Mouse (Mus musculus) left cerebral cortex, adult 2 months (tissue): Measurements from ENCODE around the gene Rpl26. TPM values are rescaled to one million over a fixed set of nuclear protein-coding genes. Genes with fewer than 3 reads are reported as not detected.
A peak's percentile ranks its signal among the peaks of the same experiment; 100 is the strongest.

ENCODE experiments used
- DNase-seq, 2 experiments: peaks; one replicate each; pipeline ENCODE4 v3.0.0; 2021 to 2022; ENCODE audit warnings: low spot score in 2 of 2, mixed read lengths in 1 of 2; ENCODE audit errors: extremely low spot score in 1 of 2
- H3K27ac ChIP-seq: fragments of 200-600 bp; 2 replicates; pipeline ENCODE4 v1.8.1; 2022
- H3K4me3 ChIP-seq: fragments of 200-600 bp; 2 replicates; pipeline ENCODE4 v1.8.1; 2022
- CTCF ChIP-seq: fragments of 200-600 bp; IDR thresholded peaks from 2 replicates; pipeline ENCODE4 v1.8.1; 2022; ENCODE audit warnings: antibody characterized with exemption, mild to moderate bottlenecking, moderate library complexity
- intact Hi-C: fragments of 180-260 bp; cut with DNase I; formaldehyde crosslinking; loops from one replicate; pipeline ENCODE4 v1.15.1; 2025
- total RNA-seq, 2 experiments: library from RNA; stranded (reverse); gene quantifications; 2 replicates each; pipeline ENCODE4 v1.2.3; 2021

Gene Rpl26
- total RNA-seq, 2 experiments from 2014 or later, result 727 to 749 TPM

DNA sequence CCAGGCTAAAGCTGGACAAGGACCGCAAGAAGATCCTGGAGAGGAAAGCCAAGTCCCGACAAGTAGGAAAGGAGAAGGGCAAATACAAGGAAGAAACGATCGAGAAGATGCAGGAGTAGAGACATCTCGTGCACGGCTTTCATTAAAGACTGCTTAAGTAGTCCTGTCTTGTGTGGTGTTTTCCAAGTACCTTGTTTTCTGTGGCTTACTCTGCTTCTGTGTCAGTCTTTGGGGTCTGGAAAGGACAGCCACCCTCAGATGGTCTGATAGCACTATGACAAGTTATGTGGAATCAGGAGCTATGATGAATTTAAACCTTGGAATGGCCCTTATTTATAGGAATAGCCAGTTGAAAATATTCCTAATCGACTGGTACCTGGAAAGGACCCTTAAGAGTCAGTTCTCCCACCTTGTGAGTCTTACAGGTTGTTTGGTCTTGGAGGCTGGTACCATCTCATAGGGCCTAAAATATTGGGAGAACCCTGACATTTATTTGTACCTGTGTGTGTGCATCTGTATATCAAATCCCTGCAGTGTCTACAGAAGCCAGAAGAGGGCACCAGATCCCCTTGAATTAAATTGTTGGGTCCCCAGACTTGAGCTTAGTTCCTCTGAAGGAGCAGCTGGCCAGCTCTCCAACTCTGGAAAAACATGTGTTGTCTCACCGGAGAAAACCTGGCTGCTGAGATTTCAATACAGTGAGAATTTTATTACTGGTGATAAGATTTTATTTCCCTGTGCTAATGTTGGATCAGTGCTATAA lies 3.2 kb downstream of the Rpl26 start:
- intact Hi-C loops, result loop anchor here (1.0 to 5.0 kb wide), 4 partner anchors 34 to 132 kb away; partner anchors contain the start of gene Slc25a35
- no peak overlapping the region for H3K27ac ChIP-seq
- peak; percentile 71 to 75 for DNase-seq
- no peak overlapping the region for H3K4me3 ChIP-seq
- TF ChIP-seq CTCF, result peak; percentile 88

DNA sequence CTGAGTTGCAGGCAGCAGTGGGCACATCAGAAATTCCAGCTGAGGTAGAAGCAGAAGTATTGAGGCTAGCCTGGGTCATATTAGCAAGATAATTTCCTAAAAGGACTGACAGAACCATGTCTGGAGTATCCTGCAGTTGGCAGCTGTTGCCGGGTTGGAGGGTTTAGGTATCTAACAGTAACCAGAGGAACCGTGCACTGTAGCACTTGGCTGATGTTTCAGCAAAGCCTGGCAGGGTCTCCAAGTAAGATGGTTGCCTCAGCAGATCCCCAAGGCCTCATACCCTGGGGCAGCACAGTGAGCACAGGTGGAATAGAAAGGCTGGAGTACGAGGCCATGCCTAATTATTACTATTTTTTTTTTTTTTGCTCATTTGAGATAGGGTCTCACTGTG lies 3.8 kb downstream of the Rpl26 start:
- no peak for TF ChIP-seq CTCF
- no peak overlapping the region for H3K4me3 ChIP-seq
- no peak overlapping the region for H3K27ac ChIP-seq
- intact Hi-C loops, result loop anchor here (2.0 kb wide), 2 partner anchors 34 to 132 kb away; no protein-coding TSS in a partner anchor
- DNase-seq, result no peak

- intact Hi-C loops, result loop anchor here (2.0 kb wide), 2 partner anchors 33 to 131 kb away; no protein-coding TSS in a partner anchor
- no peak for TF ChIP-seq CTCF
- DNase-seq, result no peak
- no peak overlapping the region for H3K27ac ChIP-seq
- no peak overlapping the region for H3K4me3 ChIP-seq
These were observed 4.5 kb downstream of the Rpl26 start for GRCm38 (mm10) chr11:68905665-68906460.

- no peak overlapping the region for H3K27ac ChIP-seq
- H3K4me3 ChIP-seq, result no peak overlapping the region
- no peak for TF ChIP-seq CTCF
- DNase-seq, result no peak
- intact Hi-C loops, result no loop called here
These were observed 5.0 kb downstream of the Rpl26 start for GRCm38 (mm10) chr11:68906461-68906790.

DNA sequence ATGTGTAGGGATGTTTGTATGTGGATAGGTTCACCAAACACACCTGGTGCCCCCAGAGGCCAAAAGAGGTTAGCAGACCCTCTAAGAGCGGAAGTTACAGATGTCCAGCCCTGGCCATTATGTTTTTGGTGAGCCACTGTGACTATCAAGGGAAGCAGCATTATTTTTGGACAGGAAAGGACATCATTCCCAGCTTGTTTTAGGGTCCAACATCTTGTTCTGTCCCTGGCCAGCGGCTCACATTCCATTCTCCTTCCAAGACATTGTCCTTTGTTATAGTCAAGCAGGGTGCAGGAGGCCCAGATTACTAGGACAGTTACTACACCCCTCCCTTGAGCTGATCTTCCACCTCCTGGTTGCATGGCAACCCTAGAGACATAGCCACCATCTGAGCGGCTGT lies 5.9 kb downstream of the Rpl26 start:
- no peak for TF ChIP-seq CTCF
- intact Hi-C loops, result no loop called here
- no peak overlapping the region for H3K27ac ChIP-seq
- H3K4me3 ChIP-seq, result no peak overlapping the region
- no peak for DNase-seq

GRCm38 (mm10) chr11:68908846-68909503 lies 7.6 kb downstream of the Rpl26 start:
- intact Hi-C loops, result no loop called here
- Histone ChIP-seq H3K4me3 (no peak overlapping the region), H3K27ac (no peak overlapping the region)
- no peak for DNase-seq
- TF ChIP-seq CTCF, result no peak

DNA sequence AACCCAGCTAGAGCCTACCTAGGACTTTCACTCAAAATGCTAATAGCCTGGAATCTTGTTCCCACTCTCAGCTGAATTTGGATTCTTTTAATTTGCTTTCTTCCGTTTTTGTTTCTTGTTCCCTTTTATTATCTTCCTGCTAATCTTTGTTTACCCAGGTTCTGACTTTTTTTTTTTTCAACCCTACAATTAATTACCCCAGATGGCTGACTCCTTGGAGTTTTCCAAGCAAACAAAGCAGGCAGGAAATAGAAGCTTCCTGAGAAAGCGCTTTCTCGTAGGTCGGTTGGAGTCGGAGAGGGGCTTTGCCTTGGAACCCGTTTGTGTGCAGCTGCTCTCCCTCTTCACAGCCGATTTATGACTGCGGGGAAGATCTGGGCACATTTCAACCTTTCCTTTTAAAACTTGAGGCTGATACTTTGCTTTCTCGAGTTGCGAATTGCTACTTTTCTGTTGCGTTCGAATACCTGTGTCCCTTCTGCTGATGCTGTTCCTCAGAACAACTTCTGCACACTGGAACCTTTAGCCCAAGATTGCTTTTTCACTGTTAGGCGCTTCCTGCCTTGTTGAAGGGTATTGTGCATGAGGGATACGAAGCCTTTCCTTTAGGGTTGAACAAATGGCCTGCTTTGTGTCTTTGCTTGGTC lies 10.3 kb downstream of the Rpl26 start:
- H3K4me3 ChIP-seq, result no peak overlapping the region
- intact Hi-C loops, result no loop called here
- no peak for TF ChIP-seq CTCF
- no peak for DNase-seq
- H3K27ac ChIP-seq, result no peak overlapping the region

GRCm38 (mm10) chr11:68914566-68914965 lies 13.2 kb downstream of the Rpl26 start:
- intact Hi-C loops, result no loop called here
- no peak for TF ChIP-seq CTCF
- Histone ChIP-seq H3K27ac (no peak overlapping the region), H3K4me3 (no peak overlapping the region)
- DNase-seq, result no peak

DNA sequence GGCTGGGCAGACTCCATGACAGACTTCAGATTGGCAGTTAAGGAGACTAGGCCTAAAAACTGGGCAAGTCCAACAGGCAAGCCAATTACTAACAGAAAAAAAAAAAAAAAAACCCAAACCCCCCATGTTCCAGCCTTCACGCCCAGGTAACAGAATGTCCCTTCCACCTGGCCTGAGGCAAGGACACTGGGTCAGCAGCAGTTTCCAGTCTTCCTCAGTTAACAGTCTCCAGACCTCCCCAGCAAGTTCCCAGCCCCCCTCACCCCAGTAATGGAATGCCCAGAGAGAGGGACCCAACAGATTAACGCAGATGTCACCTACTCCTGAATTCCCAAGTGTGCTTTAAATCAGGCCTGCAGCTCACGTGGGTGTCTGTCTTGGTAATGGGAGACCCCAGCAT lies 21.8 kb downstream of the Rpl26 start:
- Histone ChIP-seq H3K27ac (no peak overlapping the region), H3K4me3 (no peak overlapping the region)
- TF ChIP-seq CTCF, result no peak
- DNase-seq, result no peak
- intact Hi-C loops, result no loop called here

GRCm38 (mm10) chr11:68924749-68925148 lies 23.4 kb downstream of the Rpl26 start:
- DNase-seq, result no peak

GRCm38 (mm10) chr11:68926981-68927380 lies 25.6 kb downstream of the Rpl26 start, which contains the start of gene Odf4:
Gene Odf4, minus strand, starts transcription at chr11:68927081.
- H3K27ac ChIP-seq, result no peak within 1 kb of the TSS
- intact Hi-C loops, result no loop called here
- TF ChIP-seq CTCF, result no peak
- H3K4me3 ChIP-seq, result no peak within 1 kb of the TSS
- DNase-seq, result no peak

More at GRCm38 (mm10) chr11:68924749-68925148, 23.4 kb downstream of the Rpl26 start:
- no peak for TF ChIP-seq CTCF
- H3K27ac ChIP-seq, result no peak overlapping the region
- H3K4me3 ChIP-seq, result no peak overlapping the region
- intact Hi-C loops, result no loop called here
